Mouse (Mus musculus) right cerebral cortex, postnatal 14 days (tissue): ENCODE data around the gene Evi5.

Source experiments
- DNase-seq: peaks from one replicate; pipeline ENCODE4 v3.0.0; 2022

Evi5 gene

DNA sequence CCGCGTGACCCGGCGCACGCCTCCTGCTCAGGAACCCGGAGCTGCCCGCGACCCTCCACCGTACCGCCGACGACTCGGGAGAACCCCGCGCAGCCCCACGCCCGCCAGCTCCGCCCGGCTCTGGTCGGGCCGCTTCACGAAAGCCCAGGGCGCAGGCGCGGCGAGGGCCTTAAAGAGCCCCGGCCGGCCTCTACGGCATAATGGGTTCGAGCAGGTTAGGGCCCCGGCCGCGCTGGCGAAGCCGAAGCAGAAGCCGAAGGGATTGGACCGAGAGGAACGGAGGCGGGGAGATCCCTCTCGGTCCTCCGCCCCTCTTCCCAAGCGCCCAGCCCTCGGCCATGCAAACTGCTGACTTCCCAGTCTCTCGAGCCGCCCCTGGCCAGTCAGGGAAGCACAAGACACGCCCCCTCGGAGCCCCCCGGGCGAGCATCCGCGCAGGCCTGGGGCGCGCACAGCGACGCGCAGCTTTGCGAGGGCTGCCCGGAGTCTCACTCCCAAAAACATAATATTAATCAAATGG, 5.9 kb downstream of the Evi5 start:
- peak; percentile 82 for DNase-seq

DNA sequence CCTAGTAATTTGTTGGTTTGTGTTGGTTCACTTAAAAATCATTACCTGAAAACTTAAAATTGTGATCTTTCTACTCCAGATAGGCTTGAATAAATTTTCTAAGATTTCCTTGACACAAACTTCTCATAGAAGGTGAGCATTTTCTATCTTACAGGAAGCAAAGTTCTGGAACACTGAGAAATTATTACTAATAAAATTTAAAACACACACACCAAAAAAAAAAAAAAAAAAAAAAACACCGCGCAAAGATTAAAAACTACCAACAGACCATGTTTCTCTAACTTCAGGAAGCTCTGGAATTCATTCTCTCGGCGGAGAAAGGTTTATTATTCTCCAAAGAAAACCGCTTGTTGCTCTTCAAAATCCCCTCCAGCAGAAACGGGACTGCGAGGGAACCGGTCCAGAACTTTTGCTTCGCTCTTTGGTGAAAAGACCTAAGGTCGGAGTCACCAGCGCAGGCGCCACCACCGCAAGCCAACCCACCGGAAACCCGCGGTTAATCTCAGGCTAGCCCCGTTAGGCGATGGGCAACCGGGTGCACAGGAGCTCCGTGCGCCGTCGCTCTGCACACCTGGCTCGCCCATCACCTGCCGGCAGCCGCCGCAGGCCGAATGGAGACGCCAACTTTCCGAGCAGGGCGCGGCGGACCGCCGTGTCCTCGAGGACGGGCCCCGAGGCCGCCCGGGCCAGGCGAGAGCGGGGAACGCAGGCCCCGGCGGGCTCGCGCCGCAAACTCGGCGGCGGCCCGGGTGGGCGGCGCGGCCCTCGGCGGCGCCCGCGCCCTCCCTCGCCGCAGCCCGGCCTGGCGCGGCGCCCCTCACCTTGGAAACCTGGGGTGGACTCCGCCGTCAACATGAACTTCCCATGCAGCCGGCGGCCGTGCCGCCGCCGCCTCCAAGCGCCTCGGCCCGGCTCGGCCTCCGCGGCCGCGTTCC, 6.7 kb downstream of the Evi5 start:
- DNase-seq = peak; percentile 37

DNA sequence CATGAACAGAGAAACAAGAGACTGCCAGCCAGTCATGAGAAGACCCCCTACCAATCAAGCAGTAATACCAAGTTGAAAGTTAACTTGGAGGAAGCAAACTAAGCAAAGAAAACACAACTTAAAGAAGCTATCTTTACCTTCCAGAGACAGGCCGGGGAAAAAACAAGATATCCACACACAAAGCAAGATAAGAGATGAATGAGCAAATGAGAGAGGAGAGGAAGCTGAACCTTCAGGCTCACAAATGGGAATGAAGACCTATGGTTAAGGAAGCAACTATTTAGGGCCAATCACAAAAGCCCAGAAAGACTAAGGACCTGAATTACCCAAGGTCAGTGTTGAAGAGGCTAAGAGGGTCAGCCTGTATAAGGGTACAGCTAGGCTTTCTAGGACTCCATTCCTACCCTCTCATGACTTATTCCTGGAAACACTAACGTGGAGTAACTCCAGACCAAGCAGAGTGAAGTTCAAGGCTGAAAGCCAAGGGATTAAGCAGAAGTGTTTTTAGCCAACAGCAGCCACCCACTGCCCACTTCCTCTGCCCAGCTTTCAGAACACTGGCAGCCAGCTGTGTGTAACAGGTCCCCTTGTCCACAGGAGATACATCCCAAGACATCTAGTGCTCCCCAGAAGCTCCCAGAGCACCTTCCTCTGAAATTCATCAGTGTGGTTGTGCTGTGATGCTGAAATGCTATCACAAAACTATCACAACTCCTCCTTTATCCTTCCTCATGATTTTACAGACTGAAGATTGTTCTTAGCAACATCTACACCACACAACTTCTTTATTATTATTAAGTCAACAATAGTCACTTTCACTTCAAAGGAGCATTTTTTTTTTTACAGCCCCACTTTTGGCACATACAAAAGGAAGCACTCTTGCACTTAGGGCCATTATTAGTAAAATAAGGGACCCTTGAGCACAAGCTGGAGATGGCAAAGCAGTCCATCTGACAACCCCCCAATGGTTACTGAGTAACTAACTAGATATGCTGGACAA, 8.5 kb downstream of the Evi5 start:
- DNase-seq = no peak

DNA sequence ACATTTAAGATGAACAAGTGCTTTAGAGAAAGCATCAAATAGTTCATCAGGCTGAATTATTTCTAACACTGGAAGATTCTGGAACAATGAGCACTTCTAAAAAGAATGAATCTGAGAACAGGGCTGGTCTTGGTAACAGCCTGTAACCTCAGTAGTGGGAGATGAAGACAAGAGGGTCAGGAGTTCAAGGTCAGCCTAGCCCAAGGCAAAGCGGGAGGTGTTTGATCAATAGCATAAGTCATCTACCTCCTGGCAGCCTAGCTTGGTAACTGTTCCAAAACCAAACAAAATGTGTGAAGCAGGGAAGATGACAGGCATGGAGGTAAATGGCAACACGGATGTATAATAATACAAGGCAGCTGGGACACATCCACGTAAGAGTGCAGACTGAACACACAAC, 10.9 kb downstream of the Evi5 start:
- no peak for DNase-seq

DNA sequence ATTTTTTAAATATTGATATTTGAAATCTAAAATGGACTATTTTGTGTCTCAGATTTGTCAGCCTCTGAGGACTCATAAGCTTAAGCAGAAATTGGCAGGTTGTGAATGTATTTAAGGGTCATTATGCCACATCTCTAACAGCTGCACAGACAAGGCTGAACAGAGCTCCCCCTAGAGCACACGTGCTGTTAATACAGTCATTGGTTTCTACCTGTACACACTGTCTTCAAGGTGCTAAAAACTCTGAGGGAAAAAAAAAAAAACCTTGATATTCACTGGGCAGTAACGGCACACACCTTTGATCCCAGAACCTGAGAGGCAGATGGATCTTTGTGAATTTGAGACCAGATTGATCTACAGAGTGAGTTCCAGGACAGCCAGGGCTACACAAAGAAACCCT, 15.9 kb downstream of the Evi5 start:
- no peak for DNase-seq

DNA sequence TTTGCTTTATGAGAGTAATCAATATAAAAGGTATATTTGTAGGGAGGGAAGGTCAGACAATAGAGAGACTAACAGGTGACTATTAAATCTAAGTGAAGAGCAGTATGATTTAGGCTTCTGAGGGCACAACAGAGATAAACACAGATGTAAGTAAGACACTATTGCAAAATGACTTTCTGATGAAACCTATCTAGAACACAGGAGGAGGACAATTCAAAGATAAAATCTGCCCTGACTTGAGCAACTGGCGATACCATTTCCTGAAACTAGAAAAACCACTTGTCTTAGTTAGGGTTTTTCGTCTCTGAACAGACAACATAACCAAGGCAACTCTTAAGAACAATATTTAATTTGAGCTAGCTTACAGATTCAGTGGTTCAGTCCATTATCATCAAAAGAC, 19.4 kb downstream of the Evi5 start:
- DNase-seq = no peak

DNA sequence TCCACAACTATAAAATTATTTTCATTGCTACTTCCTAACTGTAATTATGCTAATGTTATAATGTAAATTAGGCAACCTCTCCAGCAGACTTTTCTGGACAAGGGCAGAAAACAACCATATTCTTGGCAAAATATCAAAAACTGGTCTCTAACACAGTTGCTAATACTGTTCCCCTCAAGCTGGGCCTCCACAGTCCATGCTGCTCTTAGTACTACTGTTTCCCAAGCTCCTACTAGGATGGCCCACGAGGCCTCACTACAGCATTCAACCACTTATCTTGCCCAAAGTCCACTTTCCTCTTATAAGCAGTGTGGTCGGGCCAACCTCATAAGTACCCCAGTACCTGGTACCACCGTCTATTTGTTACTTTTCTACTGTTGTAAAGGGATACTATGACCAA, 20.4 kb downstream of the Evi5 start:
- no peak for DNase-seq

DNA sequence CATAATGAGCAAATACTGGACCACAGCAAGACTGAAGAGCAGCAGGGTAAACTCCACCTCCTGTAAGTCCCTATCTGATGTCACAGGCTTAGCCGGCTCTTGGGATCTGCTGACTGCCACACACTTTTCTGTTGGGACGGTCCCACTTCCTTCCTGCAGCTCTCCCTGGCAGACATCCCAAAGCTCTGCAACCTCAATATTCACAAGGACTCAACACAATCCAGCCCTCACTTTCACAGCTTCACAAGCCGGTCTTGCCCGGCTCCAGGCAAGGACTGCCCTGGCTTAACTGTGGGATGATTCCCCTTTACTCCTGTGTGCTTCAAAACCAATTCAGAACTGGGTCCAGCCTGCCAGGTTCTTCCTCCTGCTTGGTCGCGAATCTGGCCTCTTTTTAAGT, 21.1 kb downstream of the Evi5 start:
- no peak for DNase-seq

DNA sequence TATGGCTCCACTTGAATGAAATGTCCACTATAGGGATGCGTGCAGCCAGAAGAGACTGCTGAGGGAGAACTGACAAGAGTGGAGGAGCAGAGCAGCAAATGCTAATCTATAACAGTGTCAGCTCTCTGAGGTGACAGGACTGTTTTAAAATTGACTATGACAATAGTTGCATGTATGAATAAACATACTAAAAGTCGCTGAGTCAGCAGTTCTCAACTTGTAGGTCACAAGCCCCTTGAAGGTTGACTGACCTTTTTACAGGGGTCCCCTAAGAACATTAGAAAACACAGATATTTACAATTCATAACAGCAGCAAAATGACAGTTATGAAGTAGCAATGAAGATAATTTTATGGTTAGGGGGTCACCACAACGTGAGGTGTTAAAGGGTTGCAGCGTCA, 25.9 kb downstream of the Evi5 start:
- no peak for DNase-seq

DNA sequence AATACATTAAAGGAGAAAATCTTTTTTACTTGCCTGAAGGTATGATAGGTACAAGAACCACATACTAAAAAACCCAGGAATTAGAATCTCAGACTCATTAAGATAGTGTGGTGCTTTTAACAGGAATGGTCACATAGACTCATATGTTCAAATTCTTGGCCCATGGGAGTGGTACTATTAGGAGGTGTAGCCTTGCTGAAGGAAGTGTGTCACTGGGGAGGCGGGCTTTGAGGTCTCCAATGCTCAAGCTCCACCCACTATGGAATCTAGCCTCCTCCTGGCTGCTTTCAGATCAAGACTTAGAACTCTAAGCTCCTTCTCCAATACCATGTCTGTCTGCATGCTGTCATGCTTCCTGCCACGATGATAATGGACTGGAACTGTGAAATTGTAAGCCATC, 27.1 kb downstream of the Evi5 start:
- DNase-seq = no peak

DNA sequence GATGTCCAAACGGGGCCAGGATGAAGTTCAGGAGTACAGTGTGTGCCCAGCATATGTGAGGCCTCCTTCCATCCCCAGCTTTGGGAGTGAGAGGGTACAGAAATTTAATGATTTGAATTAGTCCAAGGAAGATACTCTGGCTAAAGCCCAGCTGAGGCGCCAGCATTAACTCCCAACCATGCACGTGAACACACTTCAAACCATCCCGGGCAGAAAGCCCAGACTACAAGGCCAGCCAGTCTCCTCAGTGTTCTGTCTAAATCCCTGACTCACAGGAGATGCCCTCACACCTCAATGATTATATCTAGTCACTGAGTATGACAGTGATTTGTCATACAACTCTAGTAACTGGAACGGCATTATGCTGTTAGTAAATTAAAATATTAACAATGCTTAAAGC, 27.6 kb downstream of the Evi5 start:
- DNase-seq = peak; percentile 18

DNA sequence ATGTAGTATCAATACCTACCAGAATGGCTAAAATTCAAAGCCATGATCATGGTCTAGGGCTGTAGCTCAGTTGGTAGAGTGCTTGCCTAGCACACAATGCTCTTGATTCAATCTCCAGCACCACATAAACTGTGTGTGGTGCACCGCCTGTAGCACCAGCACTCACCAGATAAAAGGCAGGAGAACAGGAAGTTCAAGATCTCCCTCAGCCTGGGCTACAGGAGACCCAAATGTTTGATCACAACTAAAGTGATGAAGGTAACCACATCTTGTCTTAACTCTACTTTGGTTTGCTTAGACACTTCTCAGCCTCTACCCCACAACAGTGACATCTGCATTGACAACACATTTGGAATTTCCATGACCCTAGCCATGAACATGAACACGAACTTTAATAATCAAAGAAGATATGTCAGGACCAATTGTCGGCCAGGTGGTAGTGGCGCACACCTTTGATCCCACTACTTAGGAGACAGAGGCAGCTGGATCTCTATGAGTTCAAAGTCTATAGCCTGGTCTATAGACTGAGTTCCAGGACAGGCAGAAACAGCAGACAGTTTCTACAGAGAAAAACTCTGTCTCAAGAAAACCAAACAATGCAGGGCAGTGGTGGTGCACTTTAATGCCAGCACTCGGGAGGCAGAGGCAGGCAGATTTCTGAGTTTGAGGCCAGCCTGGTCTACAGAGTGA, 34.2 kb downstream of the Evi5 start:
- DNase-seq = no peak

DNA sequence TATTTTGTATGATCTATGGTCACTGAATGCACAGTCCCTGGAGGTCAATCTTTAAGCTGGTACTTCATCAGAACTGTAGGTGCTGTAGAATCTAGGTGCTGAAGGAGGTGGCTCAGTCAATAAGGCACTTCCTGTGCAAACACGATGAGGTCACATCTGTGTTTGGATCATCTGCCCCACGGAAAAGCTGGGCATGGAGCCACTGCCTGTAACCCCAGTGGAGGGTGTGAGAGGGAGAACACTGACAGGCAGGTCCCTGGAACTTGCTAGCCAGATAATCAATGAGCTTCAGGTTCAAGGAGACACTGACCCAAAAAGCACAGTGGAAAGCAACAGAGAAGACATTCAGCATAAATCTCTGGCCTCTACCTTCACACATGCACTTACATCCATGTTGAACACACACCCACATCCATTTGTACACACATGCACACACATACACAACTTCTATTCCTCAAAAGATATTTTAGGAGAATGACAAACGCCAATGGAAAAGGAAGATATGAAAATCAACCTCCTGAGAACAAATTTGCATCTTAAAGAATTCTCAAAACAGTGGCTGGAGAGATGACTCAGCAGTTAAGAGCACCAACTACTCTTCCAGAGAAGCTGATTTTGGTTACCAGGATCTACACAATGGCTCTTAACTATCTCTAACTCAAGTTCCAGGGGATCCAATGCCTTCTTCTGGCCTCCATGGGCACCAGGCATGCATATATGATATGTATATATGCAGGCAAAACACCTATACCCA, 35.8 kb downstream of the Evi5 start:
- no peak for DNase-seq

DNA sequence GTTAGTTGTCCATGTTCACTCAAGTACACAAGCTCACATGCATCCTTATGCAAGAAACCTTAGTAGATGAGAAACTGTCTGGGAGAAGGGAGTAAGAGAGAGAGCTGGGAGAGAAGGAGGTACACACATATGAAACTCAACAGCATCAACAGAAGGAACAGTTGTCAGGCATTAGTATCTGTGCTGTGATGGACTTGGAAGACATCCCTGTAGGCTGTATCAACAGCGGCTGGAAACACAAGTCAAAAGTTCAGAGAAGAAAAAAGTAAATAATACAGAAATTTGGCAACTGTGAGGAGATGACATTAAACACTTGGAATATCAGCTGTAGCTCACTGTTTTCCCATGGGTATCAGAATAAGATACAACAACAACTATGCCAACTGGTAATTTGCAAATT, 40.6 kb downstream of the Evi5 start:
- no peak for DNase-seq

DNA sequence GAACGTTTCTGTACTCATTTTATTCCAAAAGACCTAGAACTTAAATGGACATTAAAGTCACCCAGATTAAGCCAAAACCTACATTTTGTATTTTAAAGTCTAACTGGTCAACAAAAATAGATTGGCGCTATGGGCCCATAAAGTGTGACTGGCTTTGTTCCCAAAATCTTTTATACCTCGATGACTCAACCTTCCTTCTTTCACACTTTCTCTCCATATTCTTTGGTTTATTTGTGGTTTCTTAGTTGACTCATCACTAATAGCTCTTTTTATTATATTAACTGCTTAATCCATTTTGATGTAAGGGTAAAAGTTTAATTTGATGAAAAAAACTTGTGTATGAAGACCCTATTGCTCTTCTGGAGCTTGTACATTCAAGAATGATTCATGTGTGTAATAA, 43.6 kb downstream of the Evi5 start:
- no peak for DNase-seq

DNA sequence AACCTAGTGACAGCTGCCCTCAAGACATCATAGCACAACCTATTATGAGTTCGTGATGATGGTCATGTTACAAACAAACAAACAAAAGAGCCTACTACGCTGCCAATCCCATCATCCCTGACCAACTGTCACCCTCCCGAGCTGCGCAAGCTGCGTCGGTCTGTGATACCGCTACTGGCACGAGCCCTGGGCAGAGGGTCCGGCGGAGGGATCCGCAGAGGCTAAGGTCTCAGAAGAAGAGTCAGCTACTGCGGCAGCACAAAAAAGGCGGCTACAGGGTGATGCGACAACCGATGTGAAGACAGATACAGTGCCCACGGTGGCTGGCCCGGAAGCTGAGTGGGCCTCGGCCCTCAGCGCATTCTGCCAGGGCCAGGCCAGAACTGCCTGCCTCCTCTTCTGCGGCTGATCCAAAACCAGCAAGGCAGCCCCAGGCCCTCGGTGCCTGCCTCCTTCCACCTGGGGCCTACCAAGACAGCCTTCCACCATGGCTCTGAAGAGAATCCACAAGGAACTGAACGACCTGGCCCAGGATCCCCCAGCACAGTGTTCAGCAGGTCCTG, 44.8 kb downstream of the Evi5 start, which contains the start of gene Ube2d2b:
Gene Ube2d2b, plus strand, starts transcription at position 102 of the 563 bp plus-strand sequence.
- no peak for DNase-seq

DNA sequence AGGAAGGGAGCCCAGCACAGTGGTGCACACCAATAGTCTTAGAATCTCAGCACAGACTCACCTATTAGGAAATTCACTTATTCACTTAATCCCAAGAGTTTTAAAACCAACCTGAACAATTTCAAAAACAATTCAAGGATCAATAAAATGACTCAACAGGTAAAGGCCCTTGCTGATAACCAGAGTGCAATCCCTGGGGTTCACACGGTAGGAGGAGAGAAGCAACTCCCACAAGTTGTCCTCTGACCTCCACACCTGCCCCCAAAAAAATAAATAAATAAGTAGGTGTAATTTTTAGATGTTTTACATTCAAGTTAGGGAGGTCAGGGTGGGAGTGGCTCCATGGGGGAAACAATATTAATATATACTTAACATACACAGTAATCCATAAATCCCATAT, 52.4 kb downstream of the Evi5 start:
- DNase-seq = no peak

DNA sequence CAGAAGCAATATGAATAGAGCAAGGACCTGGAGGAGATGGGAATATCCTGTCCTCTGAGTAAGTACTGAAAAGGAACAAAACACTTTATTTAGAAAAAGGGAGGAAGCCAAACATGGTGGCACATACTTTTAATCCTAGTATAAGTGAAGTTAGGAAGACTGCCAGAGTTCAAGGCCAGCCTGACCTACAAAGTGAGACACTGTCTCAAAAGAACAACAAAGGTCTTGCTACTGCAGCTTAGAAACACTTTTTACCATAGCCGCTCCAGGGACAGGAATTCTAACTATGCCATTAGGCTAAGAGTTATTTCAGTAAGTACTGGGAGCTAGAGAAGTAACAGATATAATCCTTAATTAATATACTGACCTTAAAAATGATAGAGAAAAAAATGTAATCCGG, 60.3 kb downstream of the Evi5 start:
- DNase-seq = no peak

DNA sequence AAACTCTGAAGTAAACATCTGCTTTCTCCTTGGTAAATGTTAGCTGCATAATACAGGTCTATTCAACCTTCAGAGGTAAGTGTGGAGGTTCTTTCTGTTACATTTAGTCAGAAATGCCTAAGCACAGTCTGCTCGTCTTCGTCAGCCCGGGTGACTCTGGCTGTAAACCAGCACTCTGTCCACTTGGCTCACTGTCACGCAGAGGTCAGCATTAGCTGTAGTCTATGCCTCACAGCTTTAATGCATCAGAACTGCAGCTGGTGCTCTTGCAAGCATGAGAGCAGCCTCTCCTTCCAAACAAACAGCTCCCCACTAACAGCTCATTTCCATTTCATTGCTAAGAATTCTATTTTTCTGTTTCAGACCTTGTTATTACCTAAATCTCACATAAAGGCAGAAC, 67.4 kb downstream of the Evi5 start:
- no peak for DNase-seq

DNA sequence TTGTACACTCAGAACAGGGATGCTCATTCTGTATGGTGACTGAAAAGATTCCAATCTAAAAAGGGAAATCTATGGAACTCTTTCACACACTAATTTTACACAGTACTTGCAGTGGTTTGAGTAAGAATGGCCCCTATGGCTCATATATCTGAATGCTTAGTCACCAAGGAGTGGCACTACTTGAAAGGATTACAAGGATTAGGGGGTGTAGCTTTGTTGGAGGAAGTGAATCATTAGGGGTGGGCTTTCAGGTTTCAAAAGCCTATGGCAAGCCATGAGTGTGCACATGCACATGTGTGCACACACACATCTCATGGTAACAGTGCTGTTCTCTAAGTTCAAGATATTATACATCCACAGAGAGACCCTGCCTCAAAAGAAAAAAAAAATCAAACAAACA, 72.3 kb downstream of the Evi5 start:
- no peak for DNase-seq

DNA sequence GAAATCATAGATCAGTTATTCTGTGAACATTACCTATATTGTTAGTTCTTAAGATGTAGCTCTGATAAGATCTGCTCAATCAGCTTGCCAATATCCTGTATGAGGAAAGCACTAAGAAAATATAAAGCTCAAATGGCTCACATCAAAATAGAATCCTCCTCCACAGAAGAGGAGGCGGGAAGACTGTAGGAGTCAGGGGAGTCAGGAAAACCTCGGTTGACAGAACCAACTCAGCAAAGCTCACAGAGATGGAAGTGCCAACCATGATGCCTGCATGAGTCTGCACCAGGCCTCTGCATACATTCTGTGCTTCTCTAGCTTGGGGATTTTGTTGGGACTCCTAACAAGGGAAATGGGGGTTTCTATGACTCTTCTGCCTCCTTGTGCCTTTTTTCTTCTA, 73.7 kb downstream of the Evi5 start:
- DNase-seq = no peak

DNA sequence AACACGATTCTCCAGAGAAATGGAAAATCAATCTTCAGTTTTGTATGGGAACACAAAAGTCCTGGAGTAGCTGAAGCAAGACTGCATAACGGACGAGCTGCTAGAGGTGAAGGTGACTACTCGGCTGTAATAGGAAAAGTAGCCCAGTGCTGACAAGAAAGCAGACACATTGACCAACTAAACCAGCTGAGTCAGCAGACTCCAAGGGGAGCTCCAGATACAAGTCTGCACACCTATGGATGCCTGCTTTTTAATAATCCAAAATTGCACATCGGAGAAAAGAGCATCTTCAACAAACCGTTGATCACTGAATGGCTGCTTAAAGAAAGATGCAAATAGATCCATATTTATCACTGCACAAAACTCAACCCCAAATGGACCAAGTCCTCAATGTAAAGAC, 76.6 kb downstream of the Evi5 start:
- DNase-seq = no peak
